Mouse (Mus musculus): Measurements from ENCODE around the gene Gkn1.
A peak's percentile ranks its signal among the peaks of the same experiment; 100 is the strongest.

Gene Gkn1

GRCm38 (mm10) chr6:87323381-87323780, 27.4 kb downstream of the Gkn1 start:
- DNase-seq (ENCODE audit: low read depth): peak; percentile 14

- no peak for DNase-seq (ENCODE audit: low read depth)
Observed at GRCm38 (mm10) chr6:87318651-87319050, 32.1 kb downstream of the Gkn1 start.

- no peak for DNase-seq (ENCODE audit: low read depth)
Observed at GRCm38 (mm10) chr6:87316966-87317365, 33.8 kb downstream of the Gkn1 start.

GRCm38 (mm10) chr6:87312761-87313160, 38.0 kb downstream of the Gkn1 start:
- no peak for DNase-seq (ENCODE audit: low read depth)

- no peak for DNase-seq (ENCODE audit: low read depth)
Observed at GRCm38 (mm10) chr6:87304486-87304885, 46.3 kb downstream of the Gkn1 start.

GRCm38 (mm10) chr6:87302746-87303145, 48.0 kb downstream of the Gkn1 start:
- DNase-seq (ENCODE audit: low read depth): no peak

- no peak for DNase-seq (ENCODE audit: low read depth)
Observed at GRCm38 (mm10) chr6:87301991-87302390, 48.8 kb downstream of the Gkn1 start.

Data from c-Kit-positive CD71-positive TER-119-negative erythroid progenitor cells, embryonic 14.5 days (primary cell).